Mouse (Mus musculus) embryonic stem cell, embryonic (primary cell): ENCODE measurements around the gene Olfr1002.
"Not testable (repeated sequence)": the region's sequence is repeated elsewhere in the genome, so short reads cannot be mapped to it uniquely, and the experiment has no call there.

Experiments
- CTCF ChIA-PET, 4 experiments: fragments of 300-600 bp in 2 of 4; fragments of 350-600 bp in 2 of 4; sonication (Branson Sonifier 250); formaldehyde crosslinking; loops; one replicate each; lab custom pipeline; 2022; ENCODE audit warnings: inconsistent platforms in 2 of 4; lab: Charles Lee
- POLR2A ChIA-PET, 4 experiments: fragments of 300-600 bp in 2 of 4; fragments of 350-600 bp in 2 of 4; sonication (Branson Sonifier 250); formaldehyde crosslinking; loops; one replicate each; lab custom pipeline; 2022; ENCODE audit warnings: antibody characterized with exemption in 4 of 4, inconsistent platforms in 1 of 4; lab: Charles Lee

The Olfr1002 gene

GRCm38 (mm10) chr2:85650604-85651003 lies at the start of gene Olfr1002:
Gene Olfr1002 (minus strand): TSS chr2:85650704.
- CTCF ChIA-PET, result no interaction called here

GRCm38 (mm10) chr2:85689131-85689530 lies 38.6 kb upstream of the Olfr1002 start, which contains the start of gene Olfr1008:
Gene Olfr1008 (plus strand): TSS chr2:85689431.
- ChIA-PET CTCF (no interaction called here), POLR2A (no interaction called here)

More at GRCm38 (mm10) chr2:85650604-85651003, at the start of gene Olfr1002:
- POLR2A ChIA-PET, result no interaction called here

- CTCF ChIA-PET, result no interaction called here
- POLR2A ChIA-PET, result no interaction called here
These were observed 28.2 kb upstream of the Olfr1002 start, which contains the start of gene Olfr1006 for GRCm38 (mm10) chr2:85678667-85679066. Gene Olfr1006 (minus strand): TSS chr2:85678767.

GRCm38 (mm10) chr2:85664355-85664754 lies 13.9 kb upstream of the Olfr1002 start, which contains the start of gene Olfr154:
Gene Olfr154 (minus strand): TSS chr2:85664455.
- POLR2A ChIA-PET, CTCF ChIA-PET: not testable (repeated sequence)

GRCm38 (mm10) chr2:85611803-85612202 lies 38.7 kb downstream of the Olfr1002 start, which contains the start of gene Olfr1000:
Gene Olfr1000 (minus strand): TSS chr2:85611903.
- ChIA-PET CTCF (no interaction called here), POLR2A (no interaction called here)
